Mouse (Mus musculus): Measurements from ENCODE around the gene Cnfn.

DNA sequence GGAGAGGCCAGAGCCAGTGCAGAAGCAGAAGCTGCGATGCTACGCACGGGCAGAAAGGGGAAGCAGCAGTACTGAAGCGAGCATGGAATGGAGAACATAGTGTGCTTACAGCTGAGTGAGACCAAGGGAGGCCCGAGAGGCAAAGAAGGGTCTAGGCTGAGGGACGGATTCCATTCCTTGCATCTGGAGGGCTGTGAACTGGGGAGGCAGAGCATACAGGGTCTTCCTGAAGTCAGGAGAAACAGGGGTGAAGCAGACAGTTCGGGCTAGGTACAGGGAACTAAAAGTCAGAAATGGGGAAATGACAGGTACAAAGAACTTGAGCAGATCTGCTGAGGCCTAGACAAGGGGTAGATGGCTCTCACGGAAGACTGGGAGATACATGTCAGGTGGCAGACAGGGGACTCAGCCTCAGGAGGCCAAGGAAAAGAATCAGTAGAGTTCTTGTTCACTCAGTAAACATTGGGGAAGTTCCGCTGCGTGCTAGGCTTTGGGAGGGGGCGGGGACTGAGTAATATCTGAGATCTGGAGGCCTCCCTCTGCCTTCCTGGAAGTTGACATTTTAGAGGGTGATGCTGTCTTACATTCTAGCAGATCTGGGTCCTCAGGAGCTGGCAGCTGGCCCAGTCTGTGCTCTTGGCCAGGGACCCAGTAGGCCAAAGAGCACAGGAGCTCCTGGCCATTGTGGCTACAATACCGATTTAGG is 16.5 kb upstream of the Cnfn start:
- TF ChIP-seq GATA1 (IDR thresholded peaks at IDR 0.05; ENCODE audit: low read length) (no peak), TAL1 (IDR thresholded peaks at IDR 0.05; ENCODE audit: low read length) (no peak)
